Mouse (Mus musculus) heart, postnatal 0 days (tissue): ENCODE results near the gene Txk.
A peak's percentile ranks its signal among the peaks of the same experiment; 100 is the strongest.

ENCODE experiments used
- CTCF ChIP-seq: IDR thresholded peaks from 2 replicates; pipeline ENCODE4 v1.5.1; 2016; ENCODE audit warnings: antibody characterized with exemption, control low read depth, low read depth
- EP300 ChIP-seq: IDR thresholded peaks from 2 replicates; pipeline ENCODE4 v1.6.1; 2016; ENCODE audit warnings: antibody characterized with exemption, low read depth

DNA sequence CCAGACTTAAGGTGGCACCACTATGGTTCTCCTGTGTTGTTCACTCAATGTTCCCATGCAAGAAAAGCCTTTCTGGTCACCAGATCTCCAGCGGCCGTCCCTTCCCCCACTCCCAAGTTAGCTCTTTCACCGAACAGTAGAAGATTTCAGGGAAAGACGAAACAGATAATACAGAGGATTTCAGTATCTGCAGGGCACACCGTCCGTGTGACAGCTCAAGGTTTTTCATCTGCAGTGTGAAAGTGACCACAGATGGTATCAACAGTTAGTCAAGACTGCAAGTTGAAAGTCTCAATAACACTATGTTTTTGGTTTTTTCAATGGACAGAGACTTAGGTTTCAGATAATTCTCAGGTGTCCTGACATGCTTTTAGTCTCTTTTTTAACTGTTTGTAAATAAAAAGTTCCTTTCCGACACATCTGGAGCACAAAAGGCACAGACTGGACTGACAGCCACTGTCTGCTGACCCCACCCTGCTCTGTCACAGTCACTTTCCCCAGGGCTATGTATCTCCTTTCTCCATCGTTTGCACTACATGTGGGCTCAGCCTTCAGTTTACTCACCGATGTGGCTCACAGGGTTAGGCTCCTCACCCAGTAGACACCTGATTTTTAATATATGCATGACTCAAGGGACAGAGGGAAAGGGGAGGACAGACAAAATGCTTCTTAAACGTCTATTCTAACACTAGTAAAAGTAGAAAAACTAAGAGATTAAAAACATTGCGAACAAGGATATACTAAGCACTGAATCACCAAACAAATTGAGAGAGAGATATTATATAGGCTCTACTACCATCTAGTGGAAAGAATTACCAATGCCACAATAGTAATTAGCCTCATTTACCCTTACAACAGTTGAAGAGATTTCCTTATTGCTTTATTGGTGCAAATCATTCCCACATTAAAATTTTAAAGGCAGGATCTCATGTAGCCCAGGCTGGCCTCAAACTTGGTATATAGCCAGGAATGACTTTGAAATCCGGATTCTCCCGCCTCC is 6.6 kb upstream of the Txk start:
- TF ChIP-seq CTCF (peak; percentile 63), EP300 (no peak)
